19 mouse cellular contexts compared by ENCODE assay signal in genomic region chr5:75079564-75079963, GRCm38 (mm10). TPM values are rescaled to one million over a fixed set of nuclear protein-coding genes. Genes with fewer than 3 reads are reported as not detected.
DNase-seq lines count a peak whose midpoint lies in the region; ATAC-seq and TF ChIP-seq lines count a peak whose summit lies in the region.
"Had no signal": no experiment of that assay in that cellular context is flagged by ENCODE, and none has a peak within 500 bp of the region (broad histone marks: within the 10 kb centered on the region; RNA-seq: fewer than 3 reads in every experiment).

No protein-coding gene starts in this region.

- DNase-seq in 3T3-L1 (ENCODE audit: low read depth, low spot score), result peak; percentile 82
- peak; percentile 50 for DNase-seq in MN1 (ENCODE audit: low spot score)
- DNase-seq in embryonic facial prominence, embryonic 11.5 days (ENCODE audit: low spot score), result peak; percentile 48
- no peak for DNase-seq in urinary bladder, postnatal 36 days (ENCODE audit: low spot score in 2 of 2)
- no peak for DNase-seq in retina, postnatal 1 day
- DNase-seq: adrenal gland, postnatal 36 days; cerebellum, adult 8-10 months; kidney, postnatal 10 days; lung, embryonic 14.5 days; midbrain, embryonic 14.5 days had no signal

- TF ChIP-seq CTCF in intestine, postnatal 0 days (IDR thresholded peaks at IDR 0.05; ENCODE audit: low read depth), result peak; percentile 47

- H3K4me2 ChIP-seq in intestine, postnatal 0 days (replicated peaks; ENCODE audit: low read depth), result no peak overlapping the region
- H3K4me2 ChIP-seq in intestine, embryonic 16.5 days (ENCODE audit: low read depth, low read length), result no peak overlapping the region
- no peak overlapping the region for H3K4me2 ChIP-seq in embryonic facial prominence, embryonic 11.5 days (ENCODE audit: low read depth, low read length)
- H3K4me2 ChIP-seq in forebrain, embryonic 15.5 days (replicated peaks), result no peak overlapping the region
- H3K4me2 ChIP-seq: embryonic facial prominence, embryonic 15.5 days; heart, embryonic 12.5 days; hindbrain, embryonic 13.5 days; lung, embryonic 14.5 days had no signal

- H3K4me1 ChIP-seq in intestine, postnatal 0 days (replicated peaks; ENCODE audit: control insufficient read depth, insufficient read depth, low read length), result no peaks in the 10 kb centered on the region
- H3K4me1 ChIP-seq in intestine, embryonic 16.5 days (ENCODE audit: control insufficient read depth, insufficient read depth, low read length), result peaks cover 11% of the 10 kb centered on the region
- H3K4me1 ChIP-seq in embryonic facial prominence, embryonic 11.5 days (ENCODE audit: control insufficient read depth, insufficient read depth, low read length), result peaks cover 8% of the 10 kb centered on the region; the same call in 1 of the 2 replicates
- H3K4me1 ChIP-seq in forebrain, embryonic 15.5 days, result peaks cover 43% of the 10 kb centered on the region

- peaks cover 100% of the 10 kb centered on the region for H3K27me3 ChIP-seq in intestine, postnatal 0 days (replicated peaks; ENCODE audit: control insufficient read depth, insufficient read depth, low read length)
- H3K27me3 ChIP-seq in intestine, embryonic 16.5 days (replicated peaks; ENCODE audit: control insufficient read depth, insufficient read depth, low read length), result peaks cover 87% of the 10 kb centered on the region
- peaks cover 86% of the 10 kb centered on the region for H3K27me3 ChIP-seq in embryonic facial prominence, embryonic 11.5 days (ENCODE audit: control insufficient read depth, insufficient read depth, low read length)
- H3K27me3 ChIP-seq in forebrain, embryonic 15.5 days, result peaks cover 91% of the 10 kb centered on the region

- no peaks in the 10 kb centered on the region for H3K36me3 ChIP-seq in intestine, postnatal 0 days (ENCODE audit: control insufficient read depth, insufficient read depth)
- no peaks in the 10 kb centered on the region for H3K36me3 ChIP-seq in intestine, embryonic 16.5 days (ENCODE audit: control insufficient read depth, insufficient read depth, low read length)
- H3K36me3 ChIP-seq in embryonic facial prominence, embryonic 11.5 days (replicated peaks; ENCODE audit: control insufficient read depth, insufficient read depth, low read depth, low read length), result no peaks in the 10 kb centered on the region
- H3K36me3 ChIP-seq in forebrain, embryonic 15.5 days, result no peaks in the 10 kb centered on the region
- H3K36me3 ChIP-seq: embryonic facial prominence, embryonic 15.5 days; G1E; heart, embryonic 12.5 days; hindbrain, embryonic 13.5 days had no signal

- no peak overlapping the region for H3K4me3 ChIP-seq in intestine, postnatal 0 days (ENCODE audit: low read depth, low read length)
- H3K4me3 ChIP-seq in intestine, embryonic 16.5 days (ENCODE audit: low read length), result no peak overlapping the region
- no peak overlapping the region for H3K4me3 ChIP-seq in embryonic facial prominence, embryonic 11.5 days (ENCODE audit: low read depth, low read length)
- H3K4me3 ChIP-seq in forebrain, embryonic 15.5 days, result no peak overlapping the region
- H3K4me3 ChIP-seq: embryonic facial prominence, embryonic 15.5 days; heart, embryonic 12.5 days; hindbrain, embryonic 13.5 days had no signal

- H3K9ac ChIP-seq in intestine, postnatal 0 days (ENCODE audit: low read depth, low read length), result no peak overlapping the region
- H3K9ac ChIP-seq in intestine, embryonic 16.5 days (ENCODE audit: low read depth, low read length), result no peak overlapping the region
- no peak overlapping the region for H3K9ac ChIP-seq in embryonic facial prominence, embryonic 11.5 days (replicated peaks; ENCODE audit: low read length)
- no peak overlapping the region for H3K9ac ChIP-seq in forebrain, embryonic 15.5 days (replicated peaks)
- H3K9ac ChIP-seq: embryonic facial prominence, embryonic 15.5 days; heart, embryonic 12.5 days; hindbrain, embryonic 13.5 days; lung, embryonic 14.5 days had no signal

- H3K9me3 ChIP-seq in intestine, postnatal 0 days (ENCODE audit: control insufficient read depth), result no peaks in the 10 kb centered on the region
- H3K9me3 ChIP-seq in intestine, embryonic 16.5 days (ENCODE audit: control insufficient read depth, low read length), result no peaks in the 10 kb centered on the region
- no peaks in the 10 kb centered on the region for H3K9me3 ChIP-seq in embryonic facial prominence, embryonic 11.5 days (replicated peaks; ENCODE audit: control insufficient read depth, low read length)
- H3K9me3 ChIP-seq in forebrain, embryonic 15.5 days, result no peaks in the 10 kb centered on the region
- H3K9me3 ChIP-seq: embryonic facial prominence, embryonic 15.5 days; G1E; heart, embryonic 12.5 days; hindbrain, embryonic 13.5 days had no signal

- no peak for ATAC-seq in intestine, postnatal 0 days
- ATAC-seq in intestine, embryonic 16.5 days, result no peak
- no peak for ATAC-seq in embryonic facial prominence, embryonic 11.5 days (replicated peaks; ENCODE audit: insufficient number of reproducible peaks, low FRiP score, low TSS enrichment, low read depth)
- ATAC-seq in forebrain, embryonic 15.5 days (replicated peaks), result no peak
- ATAC-seq: forebrain, embryonic 16.5 days had no signal

- H3K27ac ChIP-seq in intestine, postnatal 0 days (ENCODE audit: low read depth, low read length), result no peak overlapping the region
- H3K27ac ChIP-seq in intestine, embryonic 16.5 days (ENCODE audit: low read length), result no peak overlapping the region
- no peak overlapping the region for H3K27ac ChIP-seq in embryonic facial prominence, embryonic 11.5 days (replicated peaks; ENCODE audit: low read depth, low read length)
- H3K27ac ChIP-seq in forebrain, embryonic 15.5 days (replicated peaks), result no peak overlapping the region
- H3K27ac ChIP-seq: embryonic facial prominence, embryonic 15.5 days; hindbrain, embryonic 13.5 days had no signal

- WGBS in intestine, postnatal 0 days, result 2% methylated on average over 7 of the region's 7 CpGs
- WGBS in intestine, embryonic 16.5 days, result under 1% methylated on average over 7 of the region's 7 CpGs
- under 1% methylated on average over 7 of the region's 7 CpGs for WGBS in embryonic facial prominence, embryonic 11.5 days
- WGBS in forebrain, embryonic 15.5 days, result 7% methylated on average over 7 of the region's 7 CpGs

RNA-seq across cellular contexts. Expression of gene Gsx2, which starts 4.2 kb away (rescaled TPM):
- polyA plus RNA-seq in intestine, postnatal 0 days (2015; fragmentation: Nextera tagmentation; extraction: Ambion mirVana), result not detected in 2 replicates
- polyA plus RNA-seq in intestine, embryonic 16.5 days (2015; fragmentation: Nextera tagmentation; extraction: Ambion mirVana), result not detected in 2 replicates
- 0.82 and 1.7 TPM in 2 replicates for polyA plus RNA-seq in embryonic facial prominence, embryonic 11.5 days (2014; fragmentation: Nextera tagmentation; extraction: Ambion mirVana)
- 7.2 and 7.5 TPM in 2 replicates for polyA plus RNA-seq in forebrain, embryonic 15.5 days (2015; fragmentation: Nextera tagmentation; extraction: Ambion mirVana)
- polyA plus RNA-seq: embryonic facial prominence, embryonic 15.5 days; G1E; heart, embryonic 12.5 days; lung, embryonic 14.5 days; midbrain, embryonic 14.5 days; small intestine, adult 2 months had no signal

RNA-seq across cellular contexts. Expression of gene Chic2, which starts 35.0 kb away (rescaled TPM):
- 30.7 and 34.7 TPM in 2 replicates for polyA plus RNA-seq in intestine, postnatal 0 days (2015; fragmentation: Nextera tagmentation; extraction: Ambion mirVana)
- polyA plus RNA-seq in intestine, embryonic 16.5 days (2015; fragmentation: Nextera tagmentation; extraction: Ambion mirVana), result 15.9 and 20.2 TPM in 2 replicates
- 45.3 and 51.2 TPM in 2 replicates for polyA plus RNA-seq in embryonic facial prominence, embryonic 11.5 days (2014; fragmentation: Nextera tagmentation; extraction: Ambion mirVana)
- polyA plus RNA-seq in forebrain, embryonic 15.5 days (2015; fragmentation: Nextera tagmentation; extraction: Ambion mirVana), result 39.2 TPM in 2 replicates

Comparison
In these comparisons a context has a peak if more than half of its experiments do, and no peak if none do; other contexts are left out.
1. DNase-seq: peak in 3T3-L1 (single experiment), MN1 (single experiment) and embryonic facial prominence, embryonic 11.5 days (single experiment); none in urinary bladder, postnatal 36 days (0 of 2) and retina, postnatal 1 day (single experiment).